Mouse (Mus musculus): ENCODE measurements around the gene Ldb3. TPM values are rescaled to one million over a fixed set of nuclear protein-coding genes. Genes with fewer than 3 reads are reported as not detected.

Ldb3 gene
- polyA plus RNA-seq, 1 experiment from 2014 or later = 0.68 TPM

- no peak for ATAC-seq (ENCODE audit: low FRiP score)
- H3K4me1 ChIP-seq (replicated peaks; ENCODE audit: control insufficient read depth, insufficient read depth, low read length) = no peaks in the 10 kb centered on the region
- no peaks in the 10 kb centered on the region for H3K27me3 ChIP-seq (ENCODE audit: control insufficient read depth, insufficient read depth, low read length)
- H3K9me3 ChIP-seq (ENCODE audit: control insufficient read depth, low read length) = no peaks in the 10 kb centered on the region
- H3K27ac ChIP-seq = no peak overlapping the region
- no peak overlapping the region for H3K4me2 ChIP-seq (replicated peaks)
- no peak overlapping the region for H3K9ac ChIP-seq
- no peak overlapping the region for H3K4me3 ChIP-seq (replicated peaks; ENCODE audit: low read length)
- H3K36me3 ChIP-seq (replicated peaks; ENCODE audit: control insufficient read depth, insufficient read depth) = no peaks in the 10 kb centered on the region
- DNase-seq (ENCODE audit: low spot score) = no peak
- 91% methylated on average over 5 of the region's 5 CpGs for WGBS
Measured at GRCm38 (mm10) chr14:34552226-34552625, 36.3 kb downstream of the Ldb3 start.

GRCm38 (mm10) chr14:34549004-34549671 is 39.3 kb downstream of the Ldb3 start:
- peak overlapping the region; percentile 73 for H3K4me2 ChIP-seq (replicated peaks)
- DNase-seq (ENCODE audit: low spot score) (peak; percentile 94), ATAC-seq (ENCODE audit: low FRiP score) (peak; percentile 94)
- WGBS = under 1% methylated on average over 55 of the region's 55 CpGs
- peak overlapping the region; percentile 84 for H3K27ac ChIP-seq
- no peaks in the 10 kb centered on the region for H3K4me1 ChIP-seq (replicated peaks; ENCODE audit: control insufficient read depth, insufficient read depth, low read length)
- no peaks in the 10 kb centered on the region for H3K27me3 ChIP-seq (ENCODE audit: control insufficient read depth, insufficient read depth, low read length)
- no peaks in the 10 kb centered on the region for H3K36me3 ChIP-seq (replicated peaks; ENCODE audit: control insufficient read depth, insufficient read depth)
- peak overlapping the region; percentile 73 for H3K4me3 ChIP-seq (replicated peaks; ENCODE audit: low read length)
- H3K9ac ChIP-seq = peak overlapping the region; percentile 82
- no peaks in the 10 kb centered on the region for H3K9me3 ChIP-seq (ENCODE audit: control insufficient read depth, low read length)

GRCm38 (mm10) chr14:34548391-34549001 is 40.0 kb downstream of the Ldb3 start:
- no peaks in the 10 kb centered on the region for H3K36me3 ChIP-seq (replicated peaks; ENCODE audit: control insufficient read depth, insufficient read depth)
- 1% methylated on average over 27 of the region's 27 CpGs for WGBS
- ATAC-seq (ENCODE audit: low FRiP score) = peak; percentile 59
- DNase-seq (ENCODE audit: low spot score) = peak; percentile 64
- H3K4me2 ChIP-seq (replicated peaks) = peak overlapping the region; percentile 73
- H3K27me3 ChIP-seq (ENCODE audit: control insufficient read depth, insufficient read depth, low read length) = no peaks in the 10 kb centered on the region
- peak overlapping the region; percentile 73 for H3K4me3 ChIP-seq (replicated peaks; ENCODE audit: low read length)
- H3K9me3 ChIP-seq (ENCODE audit: control insufficient read depth, low read length) = no peaks in the 10 kb centered on the region
- H3K4me1 ChIP-seq (replicated peaks; ENCODE audit: control insufficient read depth, insufficient read depth, low read length) = no peaks in the 10 kb centered on the region
- peak overlapping the region; percentile 84 for H3K27ac ChIP-seq
- H3K9ac ChIP-seq = peak overlapping the region; percentile 82

GRCm38 (mm10) chr14:34544545-34544944 is 43.9 kb downstream of the Ldb3 start:
- no peaks in the 10 kb centered on the region for H3K27me3 ChIP-seq (ENCODE audit: control insufficient read depth, insufficient read depth, low read length)
- H3K4me2 ChIP-seq (replicated peaks) = no peak overlapping the region
- ATAC-seq (ENCODE audit: low FRiP score) (no peak), DNase-seq (ENCODE audit: low spot score) (no peak)
- H3K4me3 ChIP-seq (replicated peaks; ENCODE audit: low read length) = no peak overlapping the region
- no peak overlapping the region for H3K9ac ChIP-seq
- H3K27ac ChIP-seq = no peak overlapping the region
- no peaks in the 10 kb centered on the region for H3K36me3 ChIP-seq (replicated peaks; ENCODE audit: control insufficient read depth, insufficient read depth)
- no peaks in the 10 kb centered on the region for H3K4me1 ChIP-seq (replicated peaks; ENCODE audit: control insufficient read depth, insufficient read depth, low read length)
- H3K9me3 ChIP-seq (ENCODE audit: control insufficient read depth, low read length) = no peaks in the 10 kb centered on the region
- WGBS = 81% methylated on average over 2 of the region's 2 CpGs

- no peak overlapping the region for H3K27ac ChIP-seq
- no peak overlapping the region for H3K9ac ChIP-seq
- no peak overlapping the region for H3K4me3 ChIP-seq (replicated peaks; ENCODE audit: low read length)
- H3K36me3 ChIP-seq (replicated peaks; ENCODE audit: control insufficient read depth, insufficient read depth) = no peaks in the 10 kb centered on the region
- WGBS = 89% methylated on average over 6 of the region's 6 CpGs
- DNase-seq (ENCODE audit: low spot score) (no peak), ATAC-seq (ENCODE audit: low FRiP score) (no peak)
- no peak overlapping the region for H3K4me2 ChIP-seq (replicated peaks)
- H3K9me3 ChIP-seq (ENCODE audit: control insufficient read depth, low read length) = no peaks in the 10 kb centered on the region
- H3K4me1 ChIP-seq (replicated peaks; ENCODE audit: control insufficient read depth, insufficient read depth, low read length) = no peaks in the 10 kb centered on the region
- H3K27me3 ChIP-seq (ENCODE audit: control insufficient read depth, insufficient read depth, low read length) = no peaks in the 10 kb centered on the region
Measured at GRCm38 (mm10) chr14:34544001-34544400, 44.5 kb downstream of the Ldb3 start.

- no peak overlapping the region for H3K4me3 ChIP-seq (replicated peaks; ENCODE audit: low read length)
- no peaks in the 10 kb centered on the region for H3K4me1 ChIP-seq (replicated peaks; ENCODE audit: control insufficient read depth, insufficient read depth, low read length)
- WGBS = 82% methylated on average over 6 of the region's 6 CpGs
Measured at GRCm38 (mm10) chr14:34543596-34543995, 44.9 kb downstream of the Ldb3 start.

GRCm38 (mm10) chr14:34541896-34542295 is 46.6 kb downstream of the Ldb3 start:
- DNase-seq (ENCODE audit: low spot score) (no peak), ATAC-seq (ENCODE audit: low FRiP score) (no peak; the same call in 1 of the 2 replicates)
- WGBS = 88% methylated on average over 5 of the region's 5 CpGs
- H3K9ac ChIP-seq = no peak overlapping the region
- H3K4me2 ChIP-seq (replicated peaks) = no peak overlapping the region
- no peaks in the 10 kb centered on the region for H3K27me3 ChIP-seq (ENCODE audit: control insufficient read depth, insufficient read depth, low read length)
- no peak overlapping the region for H3K27ac ChIP-seq
- no peaks in the 10 kb centered on the region for H3K9me3 ChIP-seq (ENCODE audit: control insufficient read depth, low read length)
- no peaks in the 10 kb centered on the region for H3K36me3 ChIP-seq (replicated peaks; ENCODE audit: control insufficient read depth, insufficient read depth)
- H3K4me3 ChIP-seq (replicated peaks; ENCODE audit: low read length) = no peak overlapping the region
- no peaks in the 10 kb centered on the region for H3K4me1 ChIP-seq (replicated peaks; ENCODE audit: control insufficient read depth, insufficient read depth, low read length)

More at GRCm38 (mm10) chr14:34543596-34543995, 44.9 kb downstream of the Ldb3 start:
- H3K36me3 ChIP-seq (replicated peaks; ENCODE audit: control insufficient read depth, insufficient read depth) = no peaks in the 10 kb centered on the region
- DNase-seq (ENCODE audit: low spot score) (no peak), ATAC-seq (ENCODE audit: low FRiP score) (no peak)
- H3K27me3 ChIP-seq (ENCODE audit: control insufficient read depth, insufficient read depth, low read length) = no peaks in the 10 kb centered on the region
- H3K9me3 ChIP-seq (ENCODE audit: control insufficient read depth, low read length) = no peaks in the 10 kb centered on the region
- H3K27ac ChIP-seq = no peak overlapping the region
- H3K4me2 ChIP-seq (replicated peaks) = no peak overlapping the region
- no peak overlapping the region for H3K9ac ChIP-seq

GRCm38 (mm10) chr14:34540685-34541162 is 47.8 kb downstream of the Ldb3 start:
- Histone ChIP-seq H3K27me3 (ENCODE audit: control insufficient read depth, insufficient read depth, low read length) (no peaks in the 10 kb centered on the region), H3K27ac (no peak overlapping the region), H3K4me1 (replicated peaks; ENCODE audit: control insufficient read depth, insufficient read depth, low read length) (no peaks in the 10 kb centered on the region), H3K4me2 (replicated peaks) (no peak overlapping the region), H3K36me3 (replicated peaks; ENCODE audit: control insufficient read depth, insufficient read depth) (no peaks in the 10 kb centered on the region), H3K9me3 (ENCODE audit: control insufficient read depth, low read length) (no peaks in the 10 kb centered on the region), H3K9ac (no peak overlapping the region), H3K4me3 (replicated peaks; ENCODE audit: low read length) (no peak overlapping the region)
- ATAC-seq (ENCODE audit: low FRiP score) (no peak), DNase-seq (ENCODE audit: low spot score) (no peak)
- whole genome bisulfite sequencing = 14% methylated on average over 16 of the region's 17 CpGs

GRCm38 (mm10) chr14:34535883-34536282 is 52.6 kb downstream of the Ldb3 start:
- H3K36me3 ChIP-seq (replicated peaks; ENCODE audit: control insufficient read depth, insufficient read depth) = no peaks in the 10 kb centered on the region
- H3K4me3 ChIP-seq (replicated peaks; ENCODE audit: low read length) = no peak overlapping the region
- no peaks in the 10 kb centered on the region for H3K4me1 ChIP-seq (replicated peaks; ENCODE audit: control insufficient read depth, insufficient read depth, low read length)
- no peak overlapping the region for H3K9ac ChIP-seq
- ATAC-seq (ENCODE audit: low FRiP score) (no peak), DNase-seq (ENCODE audit: low spot score) (no peak)
- WGBS = 68% methylated on average over 4 of the region's 4 CpGs
- no peaks in the 10 kb centered on the region for H3K27me3 ChIP-seq (ENCODE audit: control insufficient read depth, insufficient read depth, low read length)
- no peaks in the 10 kb centered on the region for H3K9me3 ChIP-seq (ENCODE audit: control insufficient read depth, low read length)
- H3K4me2 ChIP-seq (replicated peaks) = no peak overlapping the region
- no peak overlapping the region for H3K27ac ChIP-seq
